Mouse (Mus musculus) left cerebral cortex, postnatal 4 days (tissue): ENCODE data around the gene Gpr107. TPM values are rescaled to one million over a fixed set of nuclear protein-coding genes. Genes with fewer than 3 reads are reported as not detected.

Experiments used
- total RNA-seq, 2 experiments: library from RNA; stranded (reverse); gene quantifications; 2 replicates each; pipeline ENCODE4 v1.2.3; 2021

Gene Gpr107
- total RNA-seq, 2 experiments from 2014 or later: 59.0 to 59.8 TPM

Other genes starting within 250 kb of the Gpr107 start
- gene Ptges, start 222.5 kb upstream of the Gpr107 start, total RNA-seq: 1 to 10 TPM; 4.9 to 6.9 TPM
- gene Tor1b, start 199.4 kb upstream of the Gpr107 start, total RNA-seq: 10 to 100 TPM; 28.5 to 28.9 TPM
- 10 to 100 TPM; 44.7 to 48.7 TPM for gene Tor1a, start 184.4 kb upstream of the Gpr107 start, total RNA-seq
- 10 to 100 TPM; 52.1 to 55.8 TPM for gene BC005624, start 170.1 kb upstream of the Gpr107 start, total RNA-seq
- 10 to 100 TPM; 54.7 to 61.3 TPM for gene Usp20, start 170.0 kb upstream of the Gpr107 start, total RNA-seq
- 10 to 100 TPM; 75.3 to 77.3 TPM for gene Fnbp1, start 10.3 kb upstream of the Gpr107 start, total RNA-seq
- 100 to 1,000 TPM; 161 to 162 TPM for gene Ncs1, start 93.5 kb downstream of the Gpr107 start, total RNA-seq
- under 1 TPM; 0.42 to 0.72 TPM for gene Hmcn2, start 162.1 kb downstream of the Gpr107 start, total RNA-seq